Mouse (Mus musculus) brain, embryonic 18.5 days (tissue): ENCODE results near the gene Sec14l1.

ENCODE experiments used
- DNase-seq: peaks from one replicate; pipeline ENCODE4 v3.0.0-alpha.2; 2012; ENCODE audit warnings: low read depth, low spot score

Sec14l1 gene

GRCm38 (mm10) chr11:117087036-117087799, 27.8 kb upstream of the Sec14l1 start:
- no peak for DNase-seq

- no peak for DNase-seq
Observed at GRCm38 (mm10) chr11:117088271-117088991, 26.5 kb upstream of the Sec14l1 start.

GRCm38 (mm10) chr11:117089673-117090419, 25.1 kb upstream of the Sec14l1 start:
- DNase-seq: no peak

- DNase-seq: no peak
Observed at GRCm38 (mm10) chr11:117091406-117091805, 23.6 kb upstream of the Sec14l1 start.

- DNase-seq: no peak
Observed at GRCm38 (mm10) chr11:117091845-117092244, 23.1 kb upstream of the Sec14l1 start.

GRCm38 (mm10) chr11:117092711-117093110, 22.3 kb upstream of the Sec14l1 start:
- DNase-seq: no peak

- DNase-seq: no peak
Observed at GRCm38 (mm10) chr11:117093900-117094552, 20.9 kb upstream of the Sec14l1 start.

- no peak for DNase-seq
Observed at GRCm38 (mm10) chr11:117094646-117095045, 20.3 kb upstream of the Sec14l1 start.

- DNase-seq: no peak
Observed at GRCm38 (mm10) chr11:117097021-117097420, 17.9 kb upstream of the Sec14l1 start.

- DNase-seq: no peak
Observed at GRCm38 (mm10) chr11:117098155-117098554, 16.8 kb upstream of the Sec14l1 start.

- no peak for DNase-seq
Observed at GRCm38 (mm10) chr11:117098784-117099183, 16.2 kb upstream of the Sec14l1 start.

- no peak for DNase-seq
Observed at GRCm38 (mm10) chr11:117099372-117099771, 15.6 kb upstream of the Sec14l1 start.

GRCm38 (mm10) chr11:117101351-117101921, 13.5 kb upstream of the Sec14l1 start:
- DNase-seq: no peak

- no peak for DNase-seq
Observed at GRCm38 (mm10) chr11:117101925-117102717, 12.8 kb upstream of the Sec14l1 start.

GRCm38 (mm10) chr11:117103523-117103922, 11.4 kb upstream of the Sec14l1 start:
- DNase-seq: no peak

GRCm38 (mm10) chr11:117104044-117104757, 10.8 kb upstream of the Sec14l1 start:
- no peak for DNase-seq

GRCm38 (mm10) chr11:117105315-117105714, 9.7 kb upstream of the Sec14l1 start:
- no peak for DNase-seq

GRCm38 (mm10) chr11:117105850-117106249, 9.1 kb upstream of the Sec14l1 start:
- DNase-seq: no peak

GRCm38 (mm10) chr11:117106633-117107334, 8.2 kb upstream of the Sec14l1 start:
- DNase-seq: no peak
